Mouse (Mus musculus): ENCODE measurements around the gene Tnfsf11. TPM values are rescaled to one million over a fixed set of nuclear protein-coding genes. Genes with fewer than 3 reads are reported as not detected.

Gene Tnfsf11
- total RNA-seq (2021): not detected

- intact Hi-C loops (cut with DNase I): no loop called here
- peak; percentile 11 for DNase-seq
Measured at GRCm38 (mm10) chr14:78307286-78308237, at the start of gene Tnfsf11. Gene Tnfsf11 (minus strand): TSS chr14:78308043.

GRCm38 (mm10) chr14:78356764-78357163, 48.9 kb upstream of the Tnfsf11 start:
- no peak for DNase-seq
- intact Hi-C loops (cut with DNase I): no loop called here

- intact Hi-C loops (cut with DNase I): no loop called here
- DNase-seq: no peak
Measured at GRCm38 (mm10) chr14:78355381-78355780, 47.5 kb upstream of the Tnfsf11 start.

GRCm38 (mm10) chr14:78352865-78353264, 45.0 kb upstream of the Tnfsf11 start:
- no peak for DNase-seq

GRCm38 (mm10) chr14:78351544-78351943, 43.7 kb upstream of the Tnfsf11 start:
- intact Hi-C loops (cut with DNase I): no loop called here

More at GRCm38 (mm10) chr14:78352865-78353264, 45.0 kb upstream of the Tnfsf11 start:
- intact Hi-C loops (cut with DNase I): no loop called here

GRCm38 (mm10) chr14:78347715-78348114, 39.9 kb upstream of the Tnfsf11 start:
- no peak for DNase-seq
- intact Hi-C loops (cut with DNase I): no loop called here

More at GRCm38 (mm10) chr14:78351544-78351943, 43.7 kb upstream of the Tnfsf11 start:
- no peak for DNase-seq

GRCm38 (mm10) chr14:78343007-78343406, 35.2 kb upstream of the Tnfsf11 start:
- intact Hi-C loops (cut with DNase I): no loop called here
- DNase-seq: no peak

GRCm38 (mm10) chr14:78342146-78342545, 34.3 kb upstream of the Tnfsf11 start:
- no peak for DNase-seq
- intact Hi-C loops (cut with DNase I): no loop called here

GRCm38 (mm10) chr14:78333341-78333740, 25.5 kb upstream of the Tnfsf11 start:
- intact Hi-C loops (cut with DNase I): no loop called here
- DNase-seq: no peak

GRCm38 (mm10) chr14:78331368-78331767, 23.5 kb upstream of the Tnfsf11 start:
- intact Hi-C loops (cut with DNase I): no loop called here
- no peak for DNase-seq

- DNase-seq: no peak
- intact Hi-C loops (cut with DNase I): no loop called here
Measured at GRCm38 (mm10) chr14:78330576-78331300, 22.9 kb upstream of the Tnfsf11 start.

GRCm38 (mm10) chr14:78329765-78330451, 22.1 kb upstream of the Tnfsf11 start:
- DNase-seq: no peak
- intact Hi-C loops (cut with DNase I): no loop called here

- intact Hi-C loops (cut with DNase I): no loop called here
Measured at GRCm38 (mm10) chr14:78323356-78323755, 15.5 kb upstream of the Tnfsf11 start.

GRCm38 (mm10) chr14:78322916-78323315, 15.1 kb upstream of the Tnfsf11 start:
- DNase-seq: no peak
- intact Hi-C loops (cut with DNase I): no loop called here

More at GRCm38 (mm10) chr14:78323356-78323755, 15.5 kb upstream of the Tnfsf11 start:
- DNase-seq: no peak

- DNase-seq: no peak
- intact Hi-C loops (cut with DNase I): no loop called here
Measured at GRCm38 (mm10) chr14:78320248-78320647, 12.4 kb upstream of the Tnfsf11 start.

GRCm38 (mm10) chr14:78319580-78319979, 11.7 kb upstream of the Tnfsf11 start:
- intact Hi-C loops (cut with DNase I): no loop called here
- no peak for DNase-seq

- DNase-seq: no peak
- intact Hi-C loops (cut with DNase I): no loop called here
Measured at GRCm38 (mm10) chr14:78319000-78319399, 11.2 kb upstream of the Tnfsf11 start.

GRCm38 (mm10) chr14:78317623-78318022, 9.8 kb upstream of the Tnfsf11 start:
- intact Hi-C loops (cut with DNase I): no loop called here
- DNase-seq: no peak

GRCm38 (mm10) chr14:78300914-78301313, 6.9 kb downstream of the Tnfsf11 start:
- intact Hi-C loops (cut with DNase I): no loop called here
- no peak for DNase-seq

- intact Hi-C loops (cut with DNase I): no loop called here
- DNase-seq: no peak
Measured at GRCm38 (mm10) chr14:78292687-78293086, 15.2 kb downstream of the Tnfsf11 start.
